Comparison of ENCODE assay signal across 8 mouse cellular contexts in the genomic region with DNA sequence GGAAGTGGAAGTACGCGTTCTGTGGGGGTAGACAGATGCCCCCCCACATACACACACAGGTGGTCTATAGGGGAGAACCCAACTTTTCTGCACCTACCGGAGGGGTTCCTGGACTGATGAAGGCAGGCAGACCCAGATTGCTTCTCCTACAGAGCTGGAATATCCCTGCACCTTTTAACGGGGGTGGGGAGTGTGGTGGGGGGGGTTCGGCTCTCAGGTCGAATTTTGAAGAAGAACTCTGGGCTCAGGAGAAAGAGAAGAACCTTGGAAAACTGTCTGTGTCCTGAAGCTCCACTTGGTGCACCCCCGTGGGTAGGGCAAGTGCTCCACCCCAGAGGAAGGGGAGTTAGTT. TPM values are rescaled to one million over a fixed set of nuclear protein-coding genes. Genes with fewer than 3 reads are reported as not detected.
DNase-seq lines count a peak whose midpoint lies in the region; ATAC-seq and TF ChIP-seq lines count a peak whose summit lies in the region.

No protein-coding gene starts in this region.

- H3K4me2 ChIP-seq in liver, embryonic 11.5 days: peak overlapping the region; percentile 98
- peak overlapping the region; percentile 97 for H3K4me2 ChIP-seq in stomach, embryonic 16.5 days (ENCODE audit: low read depth, low read length)

- WGBS in heart, embryonic 10.5 days: 6% methylated on average over 7 of the region's 7 CpGs
- WGBS in liver, embryonic 11.5 days: 17% methylated on average over 7 of the region's 7 CpGs
- WGBS in stomach, embryonic 16.5 days: 11% methylated on average over 7 of the region's 7 CpGs

- peak overlapping the region; percentile 83 for H3K4me3 ChIP-seq in heart, embryonic 10.5 days
- peak overlapping the region; percentile 23 for H3K4me3 ChIP-seq in testis, adult 2 months (ENCODE audit: control insufficient read depth, low read depth, low read length)
- peak overlapping the region; percentile 66 for H3K4me3 ChIP-seq in liver, embryonic 11.5 days (ENCODE audit: low read depth, low read length)
- H3K4me3 ChIP-seq in stomach, embryonic 16.5 days (replicated peaks; ENCODE audit: low read length): peak overlapping the region; percentile 65

- DNase-seq in heart, embryonic 10.5 days (ENCODE audit: low spot score): peak; percentile 74
- no peak for DNase-seq in heart, postnatal 4 days
- DNase-seq in testis, postnatal 14 days (ENCODE audit: low spot score): no peak
- DNase-seq in liver, embryonic 11.5 days (ENCODE audit: low spot score): no peak
- no peak for DNase-seq in spleen, postnatal 14 days (ENCODE audit: low spot score in 2 of 2)
- no peak for DNase-seq in cerebellum, postnatal 36 days

- no peak for ATAC-seq in liver, embryonic 11.5 days (replicated peaks; ENCODE audit: low FRiP score)
- no peak for ATAC-seq in stomach, embryonic 16.5 days (ENCODE audit: insufficient read depth, low FRiP score)

- peaks cover 10% of the 10 kb centered on the region; the same call in 1 of the 2 replicates for H3K27me3 ChIP-seq in heart, embryonic 10.5 days (ENCODE audit: insufficient read depth, poor library complexity, severe bottlenecking)
- H3K27me3 ChIP-seq in testis, adult 2 months (ENCODE audit: control insufficient read depth, insufficient read depth, low read length): no peaks in the 10 kb centered on the region
- peaks cover 29% of the 10 kb centered on the region for H3K27me3 ChIP-seq in liver, embryonic 11.5 days (replicated peaks; ENCODE audit: control insufficient read depth, insufficient read depth, low read length)
- H3K27me3 ChIP-seq in stomach, embryonic 16.5 days (ENCODE audit: control insufficient read depth, insufficient read depth, low read length): no peaks in the 10 kb centered on the region

- no peak for TF ChIP-seq POLR2A in testis, adult 2 months (IDR thresholded peaks at IDR 0.05; ENCODE audit: control insufficient read depth, low read depth, low read length)

- peak overlapping the region; percentile 88 for H3K27ac ChIP-seq in heart, embryonic 10.5 days
- no peak overlapping the region for H3K27ac ChIP-seq in testis, adult 2 months (ENCODE audit: control insufficient read depth, insufficient read depth, low read depth, low read length)
- H3K27ac ChIP-seq in liver, embryonic 11.5 days (ENCODE audit: low read depth, low read length): no peak overlapping the region
- no peak overlapping the region for H3K27ac ChIP-seq in stomach, embryonic 16.5 days (ENCODE audit: low read length)

- no peak for TF ChIP-seq CTCF in testis, adult 2 months (IDR thresholded peaks at IDR 0.05; ENCODE audit: control insufficient read depth, insufficient read depth, insufficient replicate concordance, low read depth, low read length)

- H3K4me1 ChIP-seq in heart, embryonic 10.5 days: peaks cover 27% of the 10 kb centered on the region
- peaks cover 5% of the 10 kb centered on the region; the same call in 1 of the 2 replicates for H3K4me1 ChIP-seq in testis, adult 2 months (ENCODE audit: control insufficient read depth, insufficient read depth, low read length)
- 0 out of 2 replicates have a peak, but pooled peaks cover 3% of the 10 kb centered on the region for H3K4me1 ChIP-seq in liver, embryonic 11.5 days (replicated peaks; ENCODE audit: control insufficient read depth, insufficient read depth, low read length)
- H3K4me1 ChIP-seq in stomach, embryonic 16.5 days (ENCODE audit: control insufficient read depth, insufficient read depth, low read length): peaks cover 11% of the 10 kb centered on the region; the same call in 1 of the 2 replicates

- peaks cover 4% of the 10 kb centered on the region; the same call in 1 of the 2 replicates for H3K36me3 ChIP-seq in heart, embryonic 10.5 days
- no peaks in the 10 kb centered on the region for H3K36me3 ChIP-seq in testis, adult 2 months (ENCODE audit: control insufficient read depth, insufficient read depth, low read length)
- no peaks in the 10 kb centered on the region for H3K36me3 ChIP-seq in liver, embryonic 11.5 days (ENCODE audit: control insufficient read depth, insufficient read depth, low read length)
- no peaks in the 10 kb centered on the region for H3K36me3 ChIP-seq in stomach, embryonic 16.5 days (ENCODE audit: control insufficient read depth, insufficient read depth, low read length)

- peak overlapping the region; percentile 46; the same call in 1 of the 2 replicates for H3K9ac ChIP-seq in liver, embryonic 11.5 days (ENCODE audit: low read depth, low read length)
- H3K9ac ChIP-seq in stomach, embryonic 16.5 days (ENCODE audit: low read length): peak overlapping the region; percentile 79

- no peaks in the 10 kb centered on the region for H3K9me3 ChIP-seq in heart, embryonic 10.5 days
- H3K9me3 ChIP-seq in liver, embryonic 11.5 days (ENCODE audit: control insufficient read depth, low read length): no peaks in the 10 kb centered on the region
- H3K9me3 ChIP-seq in stomach, embryonic 16.5 days (replicated peaks; ENCODE audit: control insufficient read depth, low read length): no peaks in the 10 kb centered on the region

RNA-seq across cellular contexts. Expression of a gene that starts 0.4 kb away (rescaled TPM):
- 23.9 and 26.3 TPM in 2 replicates for polyA plus RNA-seq in heart, embryonic 10.5 days (2016; fragmentation: Nextera tagmentation; extraction: Ambion mirVana)
- total RNA-seq in heart, postnatal 4 days (2021): 1 to 10 TPM; 4.5 to 5.5 TPM
- 1.1 and 1.7 TPM in 2 replicates for polyA plus RNA-seq in testis, adult 2 months (2012; rRNA removed)
- polyA plus RNA-seq in liver, embryonic 11.5 days (2014; fragmentation: Nextera tagmentation; extraction: Ambion mirVana): 6.1 and 7.4 TPM in 2 replicates
- 67.3 and 69.7 TPM in 2 replicates for polyA plus RNA-seq in stomach, embryonic 16.5 days (2015; fragmentation: Nextera tagmentation; extraction: Ambion mirVana)

Comparison
In these comparisons a context has a peak if more than half of its experiments do, and no peak if none do; other contexts are left out.
1. H3K4me3 ChIP-seq: peak in every context shown above with its lines; median percentile 83 in heart, embryonic 10.5 days; 66 in liver, embryonic 11.5 days; 65 in stomach, embryonic 16.5 days; 23 in testis, adult 2 months.